7 mouse cellular contexts compared by ENCODE assay signal in the genomic region with DNA sequence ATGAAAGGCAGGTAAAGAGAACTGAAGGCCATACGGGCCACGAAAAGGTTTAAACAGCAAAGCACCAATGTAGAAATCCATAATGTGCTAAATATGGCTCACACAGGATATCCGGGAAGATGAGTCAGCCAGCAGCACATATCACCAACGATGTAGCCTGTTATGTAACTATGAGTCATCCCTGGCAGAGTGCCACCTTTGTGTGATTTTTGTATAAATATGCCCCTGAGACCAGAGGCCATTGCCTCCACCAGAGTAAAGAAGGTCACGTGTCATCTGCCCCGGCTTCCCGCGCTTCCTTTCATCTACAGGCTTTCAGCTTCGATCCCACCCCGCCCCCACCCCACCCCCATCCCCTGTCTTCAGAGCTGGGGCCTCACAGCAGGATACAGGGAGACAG.
DNase-seq lines count a peak whose midpoint lies in the region; ATAC-seq lines count a peak whose summit lies in the region.

No protein-coding gene starts in this region.

- peak; percentile 98 for ATAC-seq in activated CD4-positive, CD25-positive, alpha-beta regulatory T cell, adult 4 months
- ATAC-seq in intestine, embryonic 16.5 days, result peak; percentile 53; the same call in 1 of the 2 replicates
- ATAC-seq in megakaryocyte progenitor cell, adult 5-6 weeks (replicated peaks; ENCODE audit: poor library complexity), result peak; percentile 99

- no peak overlapping the region for H3K27ac ChIP-seq in intestine, embryonic 16.5 days (ENCODE audit: low read length)

- no peaks in the 10 kb centered on the region for H3K9me3 ChIP-seq in intestine, embryonic 16.5 days (ENCODE audit: control insufficient read depth, low read length)

- no peaks in the 10 kb centered on the region for H3K4me1 ChIP-seq in intestine, embryonic 16.5 days (ENCODE audit: control insufficient read depth, insufficient read depth, low read length)

- no peak overlapping the region for H3K4me2 ChIP-seq in intestine, embryonic 16.5 days (ENCODE audit: low read depth, low read length)

- WGBS in intestine, embryonic 16.5 days, result 26% methylated on average over 10 of the region's 10 CpGs

- H3K4me3 ChIP-seq in intestine, embryonic 16.5 days (ENCODE audit: low read length), result no peak overlapping the region

- H3K9ac ChIP-seq in intestine, embryonic 16.5 days (ENCODE audit: low read depth, low read length), result no peak overlapping the region

- peak; percentile 43 for DNase-seq in cerebellum, adult 9-10 months
- DNase-seq in gastrocnemius, postnatal 36 days, result peak; percentile 22 to 61
- peak; percentile 21 to 88 for DNase-seq in left cerebral cortex, postnatal 10 days (ENCODE audit: extremely low spot score in 1 of 2, low spot score in 2 of 2)
- peak; percentile 83 for DNase-seq in skeletal muscle tissue, adult 2 months (ENCODE audit: low read depth, low spot score)

- intact Hi-C loops in gastrocnemius, postnatal 36 days (cut with DNase I), result no loop called here
- intact Hi-C loops in left cerebral cortex, postnatal 10 days (cut with DNase I), result no loop called here

- H3K27me3 ChIP-seq in intestine, embryonic 16.5 days (replicated peaks; ENCODE audit: control insufficient read depth, insufficient read depth, low read length), result no peaks in the 10 kb centered on the region

- H3K36me3 ChIP-seq in intestine, embryonic 16.5 days (ENCODE audit: control insufficient read depth, insufficient read depth, low read length), result no peaks in the 10 kb centered on the region
